Mouse (Mus musculus): ENCODE results near the gene Sae1. TPM values are rescaled to one million over a fixed set of nuclear protein-coding genes. Genes with fewer than 3 reads are reported as not detected.

Sae1 gene
- polyA plus RNA-seq, 1 experiment, result 114 TPM

- peak in 1 of 2 experiments; percentile 36 for DNase-seq (ENCODE audit: extremely low spot score in 1 of 2, low spot score in 1 of 2)
Measured at GRCm38 (mm10) chr7:16285450-16286025, 102.1 kb downstream of the Sae1 start.

GRCm38 (mm10) chr7:16284904-16285303 is 102.7 kb downstream of the Sae1 start:
- DNase-seq (ENCODE audit: extremely low spot score in 1 of 2, low spot score in 1 of 2), result no peak

- no peak for DNase-seq (ENCODE audit: extremely low spot score in 1 of 2, low spot score in 1 of 2)
Measured at GRCm38 (mm10) chr7:16284001-16284400, 103.6 kb downstream of the Sae1 start.

GRCm38 (mm10) chr7:16282334-16282733 is 105.3 kb downstream of the Sae1 start:
- no peak for DNase-seq (ENCODE audit: extremely low spot score in 1 of 2, low spot score in 1 of 2)

- no peak for DNase-seq (ENCODE audit: extremely low spot score in 1 of 2, low spot score in 1 of 2)
Measured at GRCm38 (mm10) chr7:16280721-16281120, 106.9 kb downstream of the Sae1 start.

GRCm38 (mm10) chr7:16274922-16275890 is 112.4 kb downstream of the Sae1 start:
- no peak for DNase-seq (ENCODE audit: extremely low spot score in 1 of 2, low spot score in 1 of 2)

- peak in 1 of 2 experiments; percentile 53 for DNase-seq (ENCODE audit: extremely low spot score in 1 of 2, low spot score in 1 of 2)
Measured at GRCm38 (mm10) chr7:16273766-16274140, 113.9 kb downstream of the Sae1 start.

- DNase-seq (ENCODE audit: extremely low spot score in 1 of 2, low spot score in 1 of 2), result peak; percentile 73 to 87
Measured at GRCm38 (mm10) chr7:16273081-16273765, 114.4 kb downstream of the Sae1 start, which contains the start of gene Inafm1. Gene Inafm1, minus strand, starts transcription at chr7:16273617.

- peak in 1 of 2 experiments; percentile 72 for DNase-seq (ENCODE audit: extremely low spot score in 1 of 2, low spot score in 1 of 2)
Measured at GRCm38 (mm10) chr7:16272681-16273080, 114.9 kb downstream of the Sae1 start.

- DNase-seq (ENCODE audit: extremely low spot score in 1 of 2, low spot score in 1 of 2), result no peak
Measured at GRCm38 (mm10) chr7:16271139-16271538, 116.5 kb downstream of the Sae1 start.

Other genes with a start within 250 kb of the Sae1 start
- 83.7 and 85.4 TPM in 2 replicates for gene Meis3, start 212.7 kb downstream of the Sae1 start, polyA plus RNA-seq (2012; rRNA removed)
- gene Dhx34, start 165.8 kb downstream of the Sae1 start, polyA plus RNA-seq (2012; rRNA removed), result 11.9 and 12.5 TPM in 2 replicates
- gene C5ar2, start 143.7 kb downstream of the Sae1 start, polyA plus RNA-seq (2012; rRNA removed), result 0.56 and 0.67 TPM in 2 replicates
- gene C5ar1, start 128.3 kb downstream of the Sae1 start, polyA plus RNA-seq (2012; rRNA removed), result 1.2 and 1.3 TPM in 2 replicates
- 57.6 and 58.4 TPM in 2 replicates for gene Inafm1, start 114.2 kb downstream of the Sae1 start, polyA plus RNA-seq (2012; rRNA removed)
- gene Ccdc9, start 101.0 kb downstream of the Sae1 start, polyA plus RNA-seq (2012; rRNA removed), result 91.2 and 91.4 TPM in 2 replicates
- gene Bbc3, start 79.4 kb downstream of the Sae1 start, polyA plus RNA-seq (2012; rRNA removed), result 17.1 and 18.2 TPM in 2 replicates
- 38.9 and 40.0 TPM in 2 replicates for gene Zc3h4, start 13.1 kb upstream of the Sae1 start, polyA plus RNA-seq (2012; rRNA removed)
- gene Tmem160, start 65.0 kb upstream of the Sae1 start, polyA plus RNA-seq (2012; rRNA removed), result 84.3 and 91.7 TPM in 2 replicates
- 7.8 and 10.1 TPM in 2 replicates for gene Npas1, start 89.9 kb upstream of the Sae1 start, polyA plus RNA-seq (2012; rRNA removed)
- gene Arhgap35, start 227.2 kb upstream of the Sae1 start, polyA plus RNA-seq (2012; rRNA removed), result 47.0 and 50.5 TPM in 2 replicates

Data from frontal cortex, adult 2 months (tissue).